Mouse (Mus musculus): ENCODE data around the gene Hyls1.

DNA sequence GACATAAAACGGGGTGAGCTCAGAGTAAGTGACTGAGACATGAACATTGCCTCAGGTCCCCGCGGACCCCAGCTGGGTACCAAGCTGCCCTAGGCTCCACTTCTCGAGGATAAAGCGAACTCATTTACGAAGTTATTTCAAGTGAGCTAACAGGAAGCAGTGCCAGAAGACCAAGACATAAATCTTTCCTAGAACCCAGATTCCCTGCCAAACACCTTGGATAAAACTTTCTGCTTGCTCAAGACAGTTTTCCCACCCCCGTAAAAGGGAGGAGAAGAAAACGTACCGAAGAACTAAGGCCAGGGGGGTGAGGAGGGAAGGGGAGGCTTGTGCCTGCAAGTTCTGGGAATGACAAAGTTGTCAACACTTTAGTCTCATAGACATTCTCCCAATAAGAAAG lies 36.9 kb downstream of the Hyls1 start:
- TF ChIP-seq GATA1 (IDR thresholded peaks at IDR 0.05; ENCODE audit: low read length) (no peak), TAL1 (IDR thresholded peaks at IDR 0.05; ENCODE audit: low read length) (no peak)
